Mouse (Mus musculus) embryonic fibroblast, embryonic 13.5 days (primary cell): ENCODE results near the gene Cfap206.

Experiments
- CTCF ChIP-seq: IDR thresholded peaks from 2 replicates; pipeline ENCODE4 v1.5.1; 2011; ENCODE audit warnings: mild to moderate bottlenecking, control low read depth, low read length, moderate library complexity, borderline replicate concordance; ENCODE audit not compliant: insufficient read depth
- POLR2A ChIP-seq: IDR thresholded peaks from 2 replicates; pipeline ENCODE4 v1.6.1; 2011; ENCODE audit warnings: low read depth, mild to moderate bottlenecking, control low read depth, low read length, moderate library complexity

- TF ChIP-seq POLR2A (no peak), CTCF (no peak)
These were observed 10.6 kb downstream of the Cfap206 start for GRCm38 (mm10) chr4:34719421-34719820.
